Mouse (Mus musculus) MEL (cell line): ENCODE results near the gene Dgkg.

ENCODE experiments used
- CTCF ChIP-seq, 3 experiments: IDR thresholded peaks in 2 of 3; conservative IDR thresholded peaks in 1 of 3; 2 replicates each; pipeline ENCODE4 v1.5.1; 2011 to 2012; ENCODE audit warnings: low read length in 3 of 3, low read depth in 2 of 3, mild to moderate bottlenecking in 2 of 3, improper control_type of control experiment in 1 of 3, inconsistent platforms in 1 of 3, mixed read lengths in 1 of 3, moderate library complexity in 1 of 3; ENCODE audit not compliant: control insufficient read depth in 1 of 3, insufficient read depth in 1 of 3, poor library complexity in 1 of 3, severe bottlenecking in 1 of 3
- ETS1 ChIP-seq: IDR thresholded peaks from 2 replicates; pipeline ENCODE4 v1.6.1; 2012; ENCODE audit warnings: low read depth, mild to moderate bottlenecking, inconsistent platforms, low read length, improper control_type of control experiment, moderate library complexity
- GABPA ChIP-seq: IDR thresholded peaks from 2 replicates; pipeline ENCODE4 v1.6.1; 2012; ENCODE audit warnings: low read depth, mild to moderate bottlenecking, inconsistent platforms, low read length, improper control_type of control experiment, moderate library complexity
- HCFC1 ChIP-seq: IDR thresholded peaks from 2 replicates; pipeline ENCODE4 v1.6.1; 2012; ENCODE audit warnings: low read depth, mild to moderate bottlenecking, inconsistent platforms, low read length, improper control_type of control experiment, moderate library complexity
- MAX ChIP-seq: IDR thresholded peaks from 2 replicates; pipeline ENCODE4 v1.6.1; 2011; ENCODE audit warnings: low read length, improper control_type of control experiment
- POLR2A ChIP-seq, 2 experiments: IDR thresholded peaks; 2 replicates each; pipeline ENCODE4 v1.6.1; 2011 to 2012; ENCODE audit warnings: low read length in 2 of 2, mild to moderate bottlenecking in 2 of 2, control low read depth in 1 of 2, improper control_type of control experiment in 1 of 2, low read depth in 1 of 2, moderate library complexity in 1 of 2; ENCODE audit not compliant: control insufficient read depth in 1 of 2, insufficient read depth in 1 of 2, poor library complexity in 1 of 2
- SIN3A ChIP-seq: IDR thresholded peaks from 2 replicates; pipeline ENCODE4 v1.6.1; 2012; ENCODE audit warnings: low read length, improper control_type of control experiment, inconsistent platforms
- SMC3 ChIP-seq: IDR thresholded peaks from 2 replicates; pipeline ENCODE4 v1.6.1; 2011; ENCODE audit warnings: low read depth, low read length, improper control_type of control experiment
- TBP ChIP-seq: IDR thresholded peaks from 2 replicates; pipeline ENCODE4 v1.8.0; 2011; ENCODE audit warnings: low read depth, low read length, improper control_type of control experiment
- TCF12 ChIP-seq: IDR thresholded peaks from 2 replicates; pipeline ENCODE4 v1.6.1; 2014; ENCODE audit warnings: low read depth, mild to moderate bottlenecking, inconsistent platforms, low read length, improper control_type of control experiment, moderate library complexity
- USF2 ChIP-seq, 2 experiments: IDR thresholded peaks; 2 replicates each; pipeline ENCODE4 v1.6.1; 2011 to 2012; ENCODE audit warnings: improper control_type of control experiment in 2 of 2, low read length in 2 of 2, borderline replicate concordance in 1 of 2, inconsistent platforms in 1 of 2, low read depth in 1 of 2, mild to moderate bottlenecking in 1 of 2; ENCODE audit not compliant: insufficient read depth in 1 of 2
- ZKSCAN1 ChIP-seq: IDR thresholded peaks from 2 replicates; pipeline ENCODE4 v1.6.1; 2012; ENCODE audit warnings: low read depth, mild to moderate bottlenecking, inconsistent platforms, low read length, improper control_type of control experiment, moderate library complexity

DNA sequence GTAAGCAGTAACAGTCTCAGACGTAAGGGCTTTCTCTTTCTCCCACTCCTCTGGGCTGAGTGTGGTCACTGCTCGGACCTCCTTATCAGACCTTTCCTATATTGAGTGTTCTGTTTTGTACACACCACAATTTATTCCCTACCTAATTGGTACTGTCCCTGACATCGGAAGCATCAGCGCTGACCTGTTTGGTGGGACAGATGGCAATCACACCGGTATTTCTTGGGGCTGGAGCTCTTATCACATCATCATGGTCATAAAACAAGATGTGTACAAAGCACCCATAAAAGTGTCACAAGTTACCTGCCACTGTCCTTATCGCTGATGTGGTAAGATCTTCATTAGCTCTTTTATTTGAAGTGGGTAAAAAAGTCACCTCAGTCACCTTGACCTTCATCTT lies 155.2 kb downstream of the Dgkg start:
- TF ChIP-seq HCFC1, result no peak
- TF ChIP-seq GABPA, result no peak
- no peak for TF ChIP-seq CTCF (IDR thresholded peaks at IDR 0.05 in 2 of 3, conservative IDR thresholded peaks at IDR 0.05 in 1 of 3; ENCODE audit: control insufficient read depth in 1 of 3, insufficient read depth in 1 of 3, low read depth in 2 of 3, low read length in 3 of 3, poor library complexity in 1 of 3, severe bottlenecking in 1 of 3)
- TF ChIP-seq SIN3A, result no peak
- TF ChIP-seq ZKSCAN1, result no peak
- no peak for TF ChIP-seq POLR2A (IDR thresholded peaks at IDR 0.05; ENCODE audit: control insufficient read depth in 1 of 2, insufficient read depth in 1 of 2, low read depth in 1 of 2, low read length in 2 of 2, poor library complexity in 1 of 2)
- TF ChIP-seq USF2 (IDR thresholded peaks at IDR 0.05; ENCODE audit: borderline replicate concordance in 1 of 2, insufficient read depth in 1 of 2, low read depth in 1 of 2, low read length in 2 of 2), result no peak
- no peak for TF ChIP-seq SMC3
- TF ChIP-seq TBP, result no peak
- TF ChIP-seq MAX, result no peak
- no peak for TF ChIP-seq TCF12
- no peak for TF ChIP-seq ETS1
